Mouse (Mus musculus) heart, embryonic 13.5 days (tissue): ENCODE measurements around the gene Kctd10. TPM values are rescaled to one million over a fixed set of nuclear protein-coding genes. Genes with fewer than 3 reads are reported as not detected.

Experiments
- ATAC-seq: fragments of 200-750 bp; cut with Nextera tagmentation; 2 replicates; pipeline ENCODE4 v1.8.0; 2017; ENCODE audit warnings: moderate TSS enrichment; ENCODE audit not compliant: insufficient number of reproducible peaks, low FRiP score, low TSS enrichment; ENCODE audit errors: extremely low read depth
- H3K27ac ChIP-seq: fragments of 300-500 bp; sonication (generic); replicated peaks from 2 replicates; pipeline ENCODE4 v1.5.1; 2015; ENCODE audit warnings: moderate library complexity, mild to moderate bottlenecking, inconsistent platforms
- H3K27me3 ChIP-seq: fragments of 300-500 bp; sonication (generic); replicated peaks from 2 replicates; pipeline ENCODE4 v1.6.1; 2015; ENCODE audit warnings: mild to moderate bottlenecking, inconsistent platforms
- H3K36me3 ChIP-seq: fragments of 300-500 bp; sonication (generic); 2 replicates; pipeline ENCODE4 v1.6.1; 2015; ENCODE audit warnings: mild to moderate bottlenecking, inconsistent platforms
- H3K4me1 ChIP-seq: fragments of 300-500 bp; sonication (generic); 2 replicates; pipeline ENCODE4 v1.6.1; 2015; ENCODE audit warnings: inconsistent platforms
- H3K4me2 ChIP-seq: fragments of 300-500 bp; sonication (generic); 2 replicates; pipeline ENCODE4 v1.6.1; 2015; ENCODE audit warnings: inconsistent platforms, mild to moderate bottlenecking, moderate library complexity
- H3K4me3 ChIP-seq: fragments of 300-500 bp; sonication (generic); 2 replicates; pipeline ENCODE4 v1.5.1; 2015; ENCODE audit warnings: moderate library complexity, mild to moderate bottlenecking, inconsistent platforms
- H3K9ac ChIP-seq: fragments of 300-500 bp; sonication (generic); 2 replicates; pipeline ENCODE4 v1.6.1; 2015; ENCODE audit warnings: inconsistent platforms, mild to moderate bottlenecking, moderate library complexity
- H3K9me3 ChIP-seq: fragments of 300-500 bp; sonication (generic); 2 replicates; pipeline ENCODE4 v1.6.1; 2016; ENCODE audit warnings: inconsistent platforms
- WGBS: fragments of 180-500 bp; shearing (Covaris S2); methylation state at CpG from one replicate; pipeline ENCODE4 v1.1.7; 2015; ENCODE audit warnings: mixed read lengths; 5-methylcytosine and 5-hydroxymethylcytosine counted together
- polyA plus RNA-seq: library from polyadenylated mRNA; unstranded; fragments of >200 nt; fragmentation: Nextera tagmentation; extraction: Ambion mirVana; gene quantifications from 2 replicates; pipeline ENCODE4 v1.2.1, GENCODE M21; 2015

Kctd10 gene
- 87.9 and 93.7 TPM in 2 replicates for polyA plus RNA-seq

- under 1% methylated on average over 73 of the region's 74 CpGs for WGBS
- peak within 1 kb of the TSS; percentile 98 for H3K9ac ChIP-seq
- no peaks in the 10 kb centered on the region for H3K9me3 ChIP-seq
- H3K27ac ChIP-seq: peak within 1 kb of the TSS; percentile 92
- peaks cover 65% of the 10 kb centered on the region for H3K4me1 ChIP-seq
- H3K36me3 ChIP-seq: peaks cover 36% of the 10 kb centered on the region
- no peaks in the 10 kb centered on the region for H3K27me3 ChIP-seq
- ATAC-seq: peak; percentile 88
- H3K4me3 ChIP-seq: peak within 1 kb of the TSS; percentile 94
- H3K4me2 ChIP-seq: peak within 1 kb of the TSS; percentile 95
Measured at GRCm38 (mm10) chr5:114380209-114381012, at the start of gene Kctd10, which contains the start of gene Ube3b. Gene Kctd10 (minus strand): TSS chr5:114380508. Gene Ube3b (plus strand): TSS chr5:114380607.

- Histone ChIP-seq H3K4me2 (no peak overlapping the region), H3K9me3 (no peaks in the 10 kb centered on the region), H3K4me3 (no peak overlapping the region), H3K36me3 (peaks cover 13% of the 10 kb centered on the region), H3K9ac (no peak overlapping the region), H3K4me1 (no peaks in the 10 kb centered on the region), H3K27ac (no peak overlapping the region), H3K27me3 (no peaks in the 10 kb centered on the region)
- WGBS: 80% methylated on average over 7 of the region's 7 CpGs
- no peak for ATAC-seq
Measured at GRCm38 (mm10) chr5:114429781-114430180, 49.5 kb upstream of the Kctd10 start.

GRCm38 (mm10) chr5:114428621-114429020, 48.3 kb upstream of the Kctd10 start:
- Histone ChIP-seq H3K27me3 (no peaks in the 10 kb centered on the region), H3K36me3 (0 out of 2 replicates have a peak, but pooled peaks cover 2% of the 10 kb centered on the region), H3K4me3 (no peak overlapping the region), H3K4me2 (no peak overlapping the region), H3K27ac (no peak overlapping the region), H3K9me3 (no peaks in the 10 kb centered on the region), H3K9ac (no peak overlapping the region), H3K4me1 (no peaks in the 10 kb centered on the region)
- no peak for ATAC-seq
- WGBS: 75% methylated on average over 18 of the region's 18 CpGs

- WGBS: 78% methylated on average over 6 of the region's 6 CpGs
- H3K9ac ChIP-seq: no peak overlapping the region
- H3K4me3 ChIP-seq: no peak overlapping the region
- no peak overlapping the region for H3K4me2 ChIP-seq
- no peak for ATAC-seq
- peaks cover 10% of the 10 kb centered on the region for H3K4me1 ChIP-seq
- no peaks in the 10 kb centered on the region for H3K36me3 ChIP-seq
- no peaks in the 10 kb centered on the region for H3K27me3 ChIP-seq
- no peak overlapping the region for H3K27ac ChIP-seq
- no peaks in the 10 kb centered on the region for H3K9me3 ChIP-seq
Measured at GRCm38 (mm10) chr5:114426732-114427131, 46.4 kb upstream of the Kctd10 start.

- H3K4me2 ChIP-seq: no peak overlapping the region
- H3K27ac ChIP-seq: no peak overlapping the region
- H3K9ac ChIP-seq: no peak overlapping the region
- H3K36me3 ChIP-seq: peaks cover 27% of the 10 kb centered on the region
- WGBS: 77% methylated on average over 5 of the region's 5 CpGs
- H3K27me3 ChIP-seq: no peaks in the 10 kb centered on the region
- H3K4me3 ChIP-seq: no peak overlapping the region
- no peak for ATAC-seq
- H3K9me3 ChIP-seq: no peaks in the 10 kb centered on the region
- H3K4me1 ChIP-seq: peaks cover 14% of the 10 kb centered on the region
Measured at GRCm38 (mm10) chr5:114423961-114424360, 43.7 kb upstream of the Kctd10 start.

GRCm38 (mm10) chr5:114422591-114422990, 42.3 kb upstream of the Kctd10 start:
- H3K36me3 ChIP-seq: peaks cover 40% of the 10 kb centered on the region
- H3K4me1 ChIP-seq: peaks cover 14% of the 10 kb centered on the region
- no peaks in the 10 kb centered on the region for H3K9me3 ChIP-seq
- H3K27ac ChIP-seq: no peak overlapping the region
- no peak for ATAC-seq
- H3K4me2 ChIP-seq: no peak overlapping the region
- H3K9ac ChIP-seq: no peak overlapping the region
- H3K4me3 ChIP-seq: no peak overlapping the region
- no peaks in the 10 kb centered on the region for H3K27me3 ChIP-seq
- WGBS: 24% methylated on average over 5 of the region's 5 CpGs

GRCm38 (mm10) chr5:114421561-114422298, 41.4 kb upstream of the Kctd10 start:
- H3K9me3 ChIP-seq: no peaks in the 10 kb centered on the region
- H3K27ac ChIP-seq: no peak overlapping the region
- peaks cover 49% of the 10 kb centered on the region for H3K36me3 ChIP-seq
- H3K4me2 ChIP-seq: no peak overlapping the region
- ATAC-seq: no peak
- peaks cover 16% of the 10 kb centered on the region for H3K4me1 ChIP-seq
- H3K27me3 ChIP-seq: no peaks in the 10 kb centered on the region
- no peak overlapping the region for H3K4me3 ChIP-seq
- H3K9ac ChIP-seq: no peak overlapping the region
- 56% methylated on average over 11 of the region's 11 CpGs for WGBS

- no peaks in the 10 kb centered on the region for H3K9me3 ChIP-seq
- H3K9ac ChIP-seq: no peak overlapping the region
- H3K4me3 ChIP-seq: no peak overlapping the region
- H3K27ac ChIP-seq: no peak overlapping the region
- no peaks in the 10 kb centered on the region for H3K27me3 ChIP-seq
- peaks cover 26% of the 10 kb centered on the region for H3K4me1 ChIP-seq
- ATAC-seq: no peak
- WGBS: 87% methylated on average over 8 of the region's 8 CpGs
- no peak overlapping the region for H3K4me2 ChIP-seq
- H3K36me3 ChIP-seq: peaks cover 78% of the 10 kb centered on the region
Measured at GRCm38 (mm10) chr5:114418541-114418940, 38.2 kb upstream of the Kctd10 start.

- Histone ChIP-seq H3K4me1 (peaks cover 34% of the 10 kb centered on the region), H3K4me3 (no peak overlapping the region), H3K9me3 (no peaks in the 10 kb centered on the region), H3K4me2 (no peak overlapping the region), H3K27me3 (no peaks in the 10 kb centered on the region), H3K36me3 (peaks cover 91% of the 10 kb centered on the region), H3K27ac (no peak overlapping the region), H3K9ac (peak overlapping the region; percentile 29; the same call in 1 of the 2 replicates)
- 64% methylated on average over 8 of the region's 8 CpGs for WGBS
- no peak for ATAC-seq
Measured at GRCm38 (mm10) chr5:114416855-114417254, 36.5 kb upstream of the Kctd10 start.

GRCm38 (mm10) chr5:114415606-114416005, 35.3 kb upstream of the Kctd10 start:
- peaks cover 93% of the 10 kb centered on the region for H3K36me3 ChIP-seq
- H3K27me3 ChIP-seq: no peaks in the 10 kb centered on the region
- 87% methylated on average over 5 of the region's 5 CpGs for WGBS
- peaks cover 32% of the 10 kb centered on the region for H3K4me1 ChIP-seq
- H3K9ac ChIP-seq: no peak overlapping the region
- no peak overlapping the region for H3K4me3 ChIP-seq
- H3K4me2 ChIP-seq: no peak overlapping the region
- H3K9me3 ChIP-seq: no peaks in the 10 kb centered on the region
- no peak for ATAC-seq
- H3K27ac ChIP-seq: no peak overlapping the region

GRCm38 (mm10) chr5:114413067-114413735, 32.9 kb upstream of the Kctd10 start:
- H3K4me2 ChIP-seq: no peak overlapping the region
- H3K27me3 ChIP-seq: no peaks in the 10 kb centered on the region
- peaks cover 93% of the 10 kb centered on the region for H3K36me3 ChIP-seq
- 0 out of 2 replicates have a peak overlapping the region, but pooled peaks have one; percentile 24 for H3K9ac ChIP-seq
- peak overlapping the region; percentile 61 for H3K27ac ChIP-seq
- no peak for ATAC-seq
- WGBS: 41% methylated on average over 16 of the region's 16 CpGs
- H3K4me3 ChIP-seq: no peak overlapping the region
- peaks cover 32% of the 10 kb centered on the region for H3K4me1 ChIP-seq
- H3K9me3 ChIP-seq: no peaks in the 10 kb centered on the region
